Mouse (Mus musculus) thymus, adult 2 months (tissue): Measurements from ENCODE around the gene Dcaf15.

Source experiments
- CTCF ChIP-seq: fragments of 200-500 bp; IDR thresholded peaks from 2 replicates; pipeline ENCODE4 v1.5.1; 2012; ENCODE audit warnings: mild to moderate bottlenecking, control low read depth, low read length, moderate library complexity, borderline replicate concordance; ENCODE audit not compliant: control insufficient read depth, poor library complexity, insufficient read depth; ENCODE audit errors: extremely low read depth
- POLR2A ChIP-seq: fragments of 200-500 bp; IDR thresholded peaks from 2 replicates; pipeline ENCODE4 v1.6.1; 2012; ENCODE audit warnings: mild to moderate bottlenecking, low read length, control low read depth, moderate library complexity; ENCODE audit not compliant: control insufficient read depth, poor library complexity, insufficient read depth; ENCODE audit errors: extremely low read depth

DNA sequence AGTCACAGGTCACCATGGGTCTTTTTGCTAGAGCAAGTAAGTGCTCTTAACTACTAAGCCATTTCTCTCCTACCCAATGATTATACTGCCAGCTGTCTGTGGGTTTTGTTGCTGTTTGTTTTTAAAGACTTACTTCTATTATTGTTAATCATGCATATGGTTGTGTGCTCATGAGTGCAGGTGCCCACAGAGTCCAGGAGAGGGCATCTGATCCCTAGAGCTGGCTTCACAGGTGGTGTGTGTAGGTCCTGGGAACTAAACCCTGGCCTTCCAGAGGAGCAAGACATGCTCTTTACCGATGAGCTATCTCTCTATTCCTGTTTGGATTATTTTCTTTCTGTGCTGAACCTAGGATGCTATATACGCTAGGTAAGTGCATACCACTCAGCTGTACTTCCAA, 45.3 kb downstream of the Dcaf15 start:
- no peak for TF ChIP-seq CTCF
- TF ChIP-seq POLR2A = no peak
